Mouse (Mus musculus) adrenal gland, postnatal 4 days (tissue): ENCODE results near the gene Cyp27b1. TPM values are rescaled to one million over a fixed set of nuclear protein-coding genes. Genes with fewer than 3 reads are reported as not detected.

Experiments
- DNase-seq, 2 experiments: peaks; one replicate each; pipeline ENCODE4 v3.0.0; 2021 to 2022; ENCODE audit warnings: low spot score in 2 of 2, mixed read lengths in 2 of 2
- long read RNA-seq, 2 experiments: library from polyadenylated mRNA; stranded (forward); transcript quantifications; one replicate each; pipeline ENCODE4 v2.0.0; 2021
- total RNA-seq, 2 experiments: library from RNA; stranded (reverse); gene quantifications; 2 replicates each; pipeline ENCODE4 v1.2.3; 2021

Gene Cyp27b1
- total RNA-seq, result 1 to 10 TPM; 1.1 to 1.2 TPM
- long read RNA-seq, experiment 1, result 0 reads
- long read RNA-seq, experiment 2, partial matches to known transcripts, result 1 of 2 reads
- long read RNA-seq, experiment 2, other reads (novel, unspliced or antisense), result 0 of 2 reads

GRCm38 (mm10) chr10:127047954-127048353, at the start of gene Cyp27b1:
Cyp27b1 (plus strand) TSS chr10:127048250.
- no peak for DNase-seq

GRCm38 (mm10) chr10:127000529-127000928, 47.5 kb upstream of the Cyp27b1 start, which contains the start of gene Avil:
Avil (plus strand) TSS chr10:127000709.
- DNase-seq, result no peak

GRCm38 (mm10) chr10:127001297-127001696, 46.8 kb upstream of the Cyp27b1 start:
- no peak for DNase-seq

GRCm38 (mm10) chr10:127002056-127002455, 46.0 kb upstream of the Cyp27b1 start:
- no peak for DNase-seq

- DNase-seq, result no peak
Measured at GRCm38 (mm10) chr10:127002765-127003164, 45.3 kb upstream of the Cyp27b1 start.

- DNase-seq, result no peak
Measured at GRCm38 (mm10) chr10:127003334-127003733, 44.7 kb upstream of the Cyp27b1 start.

GRCm38 (mm10) chr10:127003806-127004205, 44.2 kb upstream of the Cyp27b1 start:
- no peak for DNase-seq

GRCm38 (mm10) chr10:127016488-127016887, 31.6 kb upstream of the Cyp27b1 start:
- DNase-seq, result no peak

- DNase-seq, result no peak
Measured at GRCm38 (mm10) chr10:127017071-127017470, 31.0 kb upstream of the Cyp27b1 start.

GRCm38 (mm10) chr10:127018422-127018821, 29.6 kb upstream of the Cyp27b1 start:
- no peak for DNase-seq

GRCm38 (mm10) chr10:127030336-127031296, 17.4 kb upstream of the Cyp27b1 start, which contains the start of gene Tsfm:
Tsfm (minus strand) TSS chr10:127030840.
- peak; percentile 87 to 95 for DNase-seq

GRCm38 (mm10) chr10:127033301-127033741, 14.7 kb upstream of the Cyp27b1 start:
- no peak for DNase-seq

GRCm38 (mm10) chr10:127036273-127036672, 11.8 kb upstream of the Cyp27b1 start:
- no peak for DNase-seq

GRCm38 (mm10) chr10:127037641-127038040, 10.4 kb upstream of the Cyp27b1 start:
- no peak for DNase-seq

- no peak for DNase-seq
Measured at GRCm38 (mm10) chr10:127040569-127041214, 7.4 kb upstream of the Cyp27b1 start.

GRCm38 (mm10) chr10:127041274-127041766, 6.7 kb upstream of the Cyp27b1 start, which contains the start of the genes Mettl1 and Eef1akmt3:
Mettl1 (plus strand) TSS chr10:127041414.
Eef1akmt3 (minus strand) TSS chr10:127041513.
- DNase-seq, result no peak

GRCm38 (mm10) chr10:127041774-127042338, 6.2 kb upstream of the Cyp27b1 start:
- peak; percentile 72 to 81 for DNase-seq

- DNase-seq, result no peak
Measured at GRCm38 (mm10) chr10:127042468-127043115, 5.5 kb upstream of the Cyp27b1 start.

- DNase-seq, result no peak
Measured at GRCm38 (mm10) chr10:127043187-127043586, 4.9 kb upstream of the Cyp27b1 start.

- no peak for DNase-seq
Measured at GRCm38 (mm10) chr10:127048608-127049394, 751 bp downstream of the Cyp27b1 start.
